Mouse (Mus musculus) G1E (cell line): ENCODE results near the gene Trhr2.

ENCODE experiments used
- CTCF ChIP-seq: IDR thresholded peaks from 2 replicates; pipeline ENCODE4 v1.5.1; 2012; ENCODE audit warnings: low read depth, low read length, inconsistent platforms, mixed read lengths
- GATA1 ChIP-seq: IDR thresholded peaks from 2 replicates; pipeline ENCODE4 v1.6.1; 2012; ENCODE audit warnings: borderline replicate concordance, low read length, inconsistent platforms, mixed read lengths
- GATA2 ChIP-seq: IDR thresholded peaks from 2 replicates; pipeline ENCODE4 v1.6.1; 2012; ENCODE audit warnings: low read depth, low read length, inconsistent platforms, borderline replicate concordance
- POLR2AphosphoS5 ChIP-seq: IDR thresholded peaks from 2 replicates; pipeline ENCODE4 v1.6.1; 2012; ENCODE audit warnings: low read depth, low read length, inconsistent platforms; ENCODE audit not compliant: insufficient replicate concordance
- TAL1 ChIP-seq: conservative IDR thresholded peaks from 2 replicates; pipeline ENCODE4 v1.6.1; 2012; ENCODE audit warnings: low read depth, low read length, inconsistent platforms, mixed read lengths

DNA sequence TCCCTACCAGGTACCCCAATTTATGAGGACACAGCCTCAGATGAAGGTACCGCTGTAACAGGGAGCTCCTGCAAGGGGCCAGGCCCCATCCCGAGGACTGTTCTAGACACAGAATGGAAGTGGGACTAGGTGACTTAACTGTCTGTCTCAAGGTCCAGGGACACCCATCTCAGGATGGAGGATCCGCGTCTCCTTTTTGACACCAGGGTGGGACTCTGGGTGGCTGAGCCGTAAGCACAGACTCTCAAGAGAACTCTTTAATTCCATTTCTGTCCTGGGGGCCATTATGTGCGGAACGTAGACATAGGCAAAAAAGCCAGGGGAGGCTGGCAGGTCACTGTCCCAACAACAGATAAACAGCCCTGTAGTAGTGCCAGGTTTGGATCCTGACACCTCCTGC is 38.4 kb downstream of the Trhr2 start:
- TF ChIP-seq CTCF (no peak), TAL1 (no peak), GATA2 (no peak), GATA1 (no peak), POLR2AphosphoS5 (no peak)
